Mouse (Mus musculus) c-Kit-negative CD71-positive TER-119-positive erythroid progenitor cells, embryonic 14.5 days (primary cell): ENCODE data around the gene Sycp3.
"Not testable (repeated sequence)": the region's sequence is repeated elsewhere in the genome, so short reads cannot be mapped to it uniquely, and the experiment has no call there.

Experiments used
- DNase-seq: peaks from one replicate; pipeline ENCODE4 v3.0.0-alpha.2; 2013; ENCODE audit warnings: low read depth, low spot score

Sycp3 gene

GRCm38 (mm10) chr10:88501370-88501769, 42.0 kb downstream of the Sycp3 start:
- DNase-seq = no peak

DNA sequence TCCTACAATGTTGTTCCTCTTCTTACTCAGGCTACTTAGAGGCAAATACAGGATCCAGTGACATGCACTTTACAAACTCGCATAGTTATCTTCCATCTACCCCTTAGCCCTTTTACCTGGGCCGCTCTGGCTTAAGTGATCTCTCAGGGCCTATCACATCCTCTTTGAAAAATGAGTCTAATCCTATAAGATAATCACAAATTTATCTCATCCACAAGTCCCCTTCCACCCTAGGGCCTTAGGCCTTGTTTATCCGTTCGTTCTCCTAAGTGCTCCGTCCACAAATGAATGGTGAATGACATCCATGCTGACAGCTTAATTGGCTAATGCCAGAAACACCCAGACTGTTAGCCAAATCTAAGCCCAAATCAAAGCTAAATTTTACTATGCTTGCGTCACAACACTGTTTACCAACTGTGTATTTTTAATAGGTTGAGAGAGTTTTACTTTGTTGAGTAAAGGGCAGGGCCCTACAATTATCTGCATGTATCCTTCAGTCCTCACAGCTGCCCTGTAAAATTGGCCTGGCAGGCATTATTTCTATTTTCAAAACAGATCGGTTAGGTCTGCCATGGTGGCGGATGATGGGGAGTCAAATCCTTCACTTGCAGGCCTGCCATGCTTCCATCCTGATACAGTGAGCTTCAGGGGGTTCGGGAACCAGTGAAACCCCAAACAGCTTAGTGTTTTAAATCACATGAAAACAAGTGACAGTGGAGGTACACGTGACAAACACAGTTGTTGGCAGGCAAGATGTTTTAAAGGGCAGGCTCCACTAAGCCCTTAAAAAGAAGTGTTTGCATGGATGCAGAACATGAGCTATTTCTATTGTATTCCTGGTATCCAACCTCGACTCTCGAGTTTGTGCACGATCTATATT, 42.8 kb downstream of the Sycp3 start:
- no peak for DNase-seq

- no peak for DNase-seq
Measured at GRCm38 (mm10) chr10:88502919-88503318, 43.5 kb downstream of the Sycp3 start.

DNA sequence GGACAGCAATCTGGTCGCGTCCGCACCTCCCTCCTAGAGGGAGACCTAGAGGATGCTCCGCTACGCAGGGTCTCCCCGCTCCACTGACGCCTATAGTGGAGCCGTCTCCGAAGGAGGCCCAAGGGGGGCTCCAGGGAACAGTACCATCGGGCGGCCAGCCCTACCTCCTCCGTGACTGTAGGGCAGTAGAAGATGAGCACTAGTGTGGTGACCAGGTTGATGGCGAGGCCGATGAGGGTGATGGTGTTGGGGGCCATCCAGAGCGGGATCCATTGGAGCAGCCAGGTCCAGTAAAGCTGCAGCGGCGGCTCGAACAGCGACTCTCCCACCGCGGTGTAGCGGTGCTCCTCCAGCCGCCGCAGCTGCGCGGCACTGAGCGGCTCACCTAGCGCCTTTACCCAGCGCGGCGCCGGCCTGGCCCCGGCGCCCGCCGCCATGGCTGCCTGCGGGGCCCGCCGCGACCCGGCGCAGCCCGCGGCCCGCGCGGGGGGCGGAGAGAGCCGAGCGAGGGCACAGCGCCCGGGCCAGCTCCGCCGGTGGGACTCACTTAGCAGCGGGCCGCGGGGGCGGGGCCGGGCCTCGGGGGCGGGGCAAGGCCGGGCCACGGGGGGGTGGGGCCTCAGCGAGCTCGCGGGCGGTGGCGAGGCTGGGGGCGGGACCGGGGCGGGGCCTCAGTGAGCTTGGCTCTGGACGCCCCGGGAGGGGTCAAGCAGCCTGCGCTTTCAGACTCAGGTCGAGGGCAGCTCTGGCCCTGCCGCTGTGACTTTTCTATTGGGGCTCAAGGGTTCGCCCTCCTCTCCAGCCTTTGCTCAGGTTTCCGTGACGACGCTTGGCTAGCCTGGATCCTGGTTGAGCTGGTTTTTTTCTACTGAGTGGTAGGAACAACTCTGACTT, 44.3 kb downstream of the Sycp3 start, which contains the start of gene Chpt1:
Gene Chpt1 (minus strand): TSS at position 653 of the 894 bp plus-strand sequence.
- peak; percentile 57 for DNase-seq

- DNase-seq = no peak
Measured at GRCm38 (mm10) chr10:88504481-88504880, 45.1 kb downstream of the Sycp3 start.

DNA sequence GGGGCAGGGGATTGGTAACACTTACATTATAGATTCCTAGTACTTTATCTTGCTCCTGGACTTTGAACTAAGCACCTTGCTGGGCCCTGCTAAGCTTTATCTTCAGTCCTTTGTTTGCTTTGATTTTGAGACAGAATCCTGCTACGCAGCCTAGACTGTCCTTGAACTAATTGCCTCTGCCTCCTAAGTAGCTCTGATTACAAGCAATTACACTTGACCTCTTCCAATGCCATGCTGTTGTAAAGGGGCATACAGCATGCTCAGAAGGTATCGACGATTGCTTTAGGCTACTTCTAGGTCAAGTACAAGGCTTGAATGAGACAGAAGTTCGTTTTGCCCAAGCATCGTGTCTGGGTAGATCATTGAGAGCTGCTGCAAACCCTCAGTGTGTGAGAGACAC, 45.9 kb downstream of the Sycp3 start:
- DNase-seq = no peak

GRCm38 (mm10) chr10:88507691-88508143, 48.3 kb downstream of the Sycp3 start:
- DNase-seq = no peak

DNA sequence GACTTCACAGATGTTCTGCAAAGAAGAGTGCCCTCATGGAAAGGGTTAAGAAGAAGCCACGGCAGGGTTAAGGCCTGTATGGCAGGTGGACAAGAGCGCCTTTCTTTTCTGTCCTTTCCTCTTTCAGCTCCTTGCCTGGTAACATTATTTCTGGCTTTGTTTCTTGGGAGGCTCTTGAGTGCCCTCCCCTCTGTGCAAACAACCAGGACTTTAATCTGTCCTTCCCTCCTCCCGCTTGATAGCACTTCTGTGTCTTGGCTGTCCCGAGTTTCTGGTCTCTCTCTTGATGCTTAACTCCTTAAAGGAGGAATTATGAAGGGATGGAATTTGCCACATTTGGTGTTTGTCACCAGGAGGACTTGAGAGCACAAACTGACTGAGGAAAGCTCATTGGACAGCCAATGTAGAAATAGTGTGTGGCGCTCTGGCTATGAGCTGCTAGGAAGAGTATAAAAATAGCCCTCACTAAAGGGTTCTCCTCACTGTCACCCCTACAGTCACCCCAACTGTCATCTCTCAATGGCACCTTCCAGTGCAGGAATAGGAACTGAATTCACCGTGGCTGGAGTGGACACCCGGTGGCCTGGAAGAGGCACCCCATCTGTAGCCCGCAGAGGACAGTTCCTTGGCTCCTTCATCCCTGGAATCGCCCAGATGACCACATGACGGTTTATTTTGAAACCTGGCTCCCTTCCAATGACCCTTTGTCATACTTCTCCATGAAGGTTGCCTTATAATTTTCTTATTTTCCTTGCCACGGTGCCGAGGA, 51.3 kb downstream of the Sycp3 start:
- DNase-seq = no peak

GRCm38 (mm10) chr10:88511355-88511754, 52.0 kb downstream of the Sycp3 start:
- DNase-seq = no peak

GRCm38 (mm10) chr10:88513574-88514135, 54.3 kb downstream of the Sycp3 start:
- DNase-seq = no peak

GRCm38 (mm10) chr10:88514495-88514894, 55.1 kb downstream of the Sycp3 start:
- no peak for DNase-seq

- DNase-seq = not testable (repeated sequence)
Measured at GRCm38 (mm10) chr10:88515049-88515448, 55.7 kb downstream of the Sycp3 start.

GRCm38 (mm10) chr10:88522795-88523194, 63.4 kb downstream of the Sycp3 start:
- no peak for DNase-seq
